Mouse (Mus musculus) frontal cortex, postnatal 36 days (tissue): ENCODE data around the gene Btbd35f21.
"Not testable (repeated sequence)": the region's sequence is repeated elsewhere in the genome, so short reads cannot be mapped to it uniquely, and the experiment has no call there.

Source experiments
- DNase-seq, 2 experiments: peaks; one replicate each; pipeline ENCODE4 v3.0.0; 2022; ENCODE audit warnings: low spot score in 2 of 2

Btbd35f21 gene

DNA sequence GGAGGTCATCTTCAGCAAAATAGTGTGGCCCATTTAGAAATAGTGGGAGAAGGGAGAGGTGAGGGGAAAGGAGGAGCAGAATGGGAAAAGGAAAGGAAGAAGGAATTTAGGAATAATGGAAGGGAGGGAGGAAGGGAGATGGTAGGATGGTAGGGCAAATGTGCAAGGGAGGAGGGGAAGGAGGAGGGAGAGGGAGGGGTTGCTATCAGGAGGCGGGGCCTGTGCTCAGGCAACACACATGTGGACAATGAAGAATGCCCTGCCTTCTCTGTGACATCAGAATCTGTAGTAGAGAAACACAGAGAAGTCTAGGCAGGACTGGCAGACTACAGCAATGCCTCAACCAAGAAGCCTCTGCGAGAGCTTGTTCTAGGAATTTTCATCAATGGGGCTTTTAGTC lies at the start of gene Btbd35f21:
Gene Btbd35f21 (plus strand): TSS at position 301 of the 400 bp plus-strand sequence.
- not testable (repeated sequence) for DNase-seq
